Mouse (Mus musculus): ENCODE data around the gene Idh1.

DNA sequence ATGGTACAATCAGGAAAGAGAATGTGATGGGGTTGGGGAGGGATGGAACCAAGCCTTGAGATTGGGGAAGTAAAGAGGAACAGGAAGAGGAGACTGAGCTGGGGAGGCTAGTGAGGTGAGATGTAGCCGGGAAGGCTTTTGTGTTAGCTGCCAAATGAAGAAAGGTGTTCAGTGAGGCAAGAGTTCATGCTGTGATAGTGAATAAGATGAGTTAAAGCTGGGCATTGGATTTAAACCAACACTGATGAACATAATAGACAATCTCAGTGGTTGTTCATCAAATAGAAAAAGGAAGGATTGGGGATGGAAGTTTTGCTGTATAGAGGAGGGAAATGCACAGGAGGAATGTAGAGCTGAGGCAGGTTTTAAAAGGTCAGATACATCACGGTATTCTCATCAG, 26.9 kb upstream of the Idh1 start:
- TF ChIP-seq CTCF (IDR thresholded peaks at IDR 0.05; ENCODE audit: control insufficient read depth, insufficient read depth, insufficient replicate concordance, low read depth, low read length) = no peak
- TF ChIP-seq POLR2A (IDR thresholded peaks at IDR 0.05; ENCODE audit: control insufficient read depth, low read depth, low read length) = no peak
